Mouse (Mus musculus) liver, postnatal 0 days (tissue): ENCODE data around the gene Pck2.

Experiments used
- CTCF ChIP-seq: sonication (generic); IDR thresholded peaks from 2 replicates; pipeline ENCODE4 v1.5.1; 2016; ENCODE audit warnings: antibody characterized with exemption, low read depth
- EP300 ChIP-seq: IDR thresholded peaks from 2 replicates; pipeline ENCODE4 v1.6.1; 2016; ENCODE audit warnings: antibody characterized with exemption, low read depth, mild to moderate bottlenecking

DNA sequence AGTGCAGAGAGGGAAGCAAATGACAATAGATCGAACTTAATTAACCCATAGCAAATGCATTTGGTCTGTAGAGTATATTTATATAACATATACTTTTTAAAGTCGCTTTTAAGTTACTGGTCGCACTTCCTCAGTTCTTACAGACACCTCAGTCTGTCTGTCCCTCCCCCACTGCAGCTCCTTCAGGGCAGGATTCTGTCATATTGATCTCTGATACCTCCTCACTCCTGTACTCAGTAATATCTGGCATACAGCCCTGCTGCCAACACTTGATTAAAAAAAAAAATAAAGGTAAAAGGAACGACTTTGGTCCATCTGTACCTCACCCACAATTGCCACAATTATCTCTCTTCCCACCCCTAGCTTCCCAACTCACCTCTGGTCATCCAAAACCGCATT is 44.2 kb downstream of the Pck2 start:
- no peak for TF ChIP-seq CTCF
- no peak for TF ChIP-seq EP300
